Mouse (Mus musculus) G1E (cell line): Measurements from ENCODE around the gene Zfp599. TPM values are rescaled to one million over a fixed set of nuclear protein-coding genes. Genes with fewer than 3 reads are reported as not detected.

Experiments used
- ATAC-seq: 2 replicates; pipeline ENCODE4 v1.8.0; 2016; ENCODE audit warnings: mild to moderate bottlenecking; ENCODE audit not compliant: insufficient number of reproducible peaks, poor library complexity, low FRiP score, severe bottlenecking; ENCODE audit errors: extremely low read depth
- DNase-seq: peaks from one replicate; pipeline ENCODE4 v3.0.0; 2012; ENCODE audit warnings: low spot score
- H3K27me3 ChIP-seq: 2 replicates; pipeline ENCODE4 v1.6.1; 2012; ENCODE audit warnings: mild to moderate bottlenecking, low read length, inconsistent platforms; ENCODE audit not compliant: insufficient read depth
- H3K36me3 ChIP-seq: replicated peaks from 2 replicates; pipeline ENCODE3; 2012; ENCODE audit warnings: mild to moderate bottlenecking, inconsistent platforms
- H3K4me1 ChIP-seq: 2 replicates; pipeline ENCODE4 v1.6.1; 2012; ENCODE audit warnings: low read depth, low read length, inconsistent platforms, mixed read lengths; ENCODE audit not compliant: insufficient read depth
- H3K4me3 ChIP-seq: 2 replicates; pipeline ENCODE4 v1.5.1; 2012; ENCODE audit warnings: low read depth, mild to moderate bottlenecking, inconsistent platforms, low read length, moderate library complexity, mixed read lengths
- H3K9me3 ChIP-seq: replicated peaks from 2 replicates; pipeline ENCODE4 v1.6.1; 2012; ENCODE audit warnings: inconsistent platforms
- CTCF ChIP-seq: IDR thresholded peaks from 2 replicates; pipeline ENCODE4 v1.5.1; 2012; ENCODE audit warnings: low read depth, low read length, inconsistent platforms, mixed read lengths
- GATA1 ChIP-seq: IDR thresholded peaks from 2 replicates; pipeline ENCODE4 v1.6.1; 2012; ENCODE audit warnings: borderline replicate concordance, low read length, inconsistent platforms, mixed read lengths
- GATA2 ChIP-seq: IDR thresholded peaks from 2 replicates; pipeline ENCODE4 v1.6.1; 2012; ENCODE audit warnings: low read depth, low read length, inconsistent platforms, borderline replicate concordance
- POLR2AphosphoS5 ChIP-seq: IDR thresholded peaks from 2 replicates; pipeline ENCODE4 v1.6.1; 2012; ENCODE audit warnings: low read depth, low read length, inconsistent platforms; ENCODE audit not compliant: insufficient replicate concordance
- TAL1 ChIP-seq: conservative IDR thresholded peaks from 2 replicates; pipeline ENCODE4 v1.6.1; 2012; ENCODE audit warnings: low read depth, low read length, inconsistent platforms, mixed read lengths
- polyA plus RNA-seq: library from polyadenylated mRNA; stranded (reverse); fragments of >175 nt; gene quantifications from 2 replicates; pipeline ENCODE4 v1.2.3, GENCODE M21; 2012
- total RNA-seq, 2 experiments: library from RNA; stranded (forward) in 1 of 2; stranded (reverse) in 1 of 2; fragments of 200-1000 nt in 1 of 2; fragments of >200 nt in 1 of 2; fragmentation: Nextera tagmentation in 1 of 2; gene quantifications; 2 replicates each; pipeline ENCODE4 v1.2.3; 2014 to 2017

The Zfp599 gene
- total and polyA plus RNA-seq, 3 experiments, result 0.13 to 4.9 (median 2.0) TPM

DNA sequence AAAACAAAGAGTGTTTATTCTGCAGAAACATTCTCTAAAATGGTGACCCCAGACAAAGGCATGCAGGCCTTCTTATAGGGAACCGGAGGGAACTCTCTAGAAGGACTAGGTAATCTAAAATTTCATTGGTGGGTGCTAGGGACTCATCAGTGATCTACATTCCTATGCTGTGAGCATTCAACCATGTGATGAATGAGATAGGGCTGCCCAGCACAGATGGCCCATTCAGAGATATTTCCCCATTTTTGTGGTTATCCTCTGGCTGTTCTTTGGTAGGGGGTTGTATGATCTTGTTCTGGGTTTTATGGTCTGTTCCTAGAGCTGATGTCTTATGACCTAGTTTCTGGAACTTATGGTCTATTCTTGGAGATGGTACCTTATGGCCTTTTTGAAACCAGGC is 9.2 kb upstream of the Zfp599 start:
- H3K27me3 ChIP-seq, result peaks cover 3% of the 10 kb centered on the region; the same call in 1 of the 2 replicates
- no peak; the same call in 1 of the 2 replicates for TF ChIP-seq TAL1
- TF ChIP-seq GATA1, result no peak
- no peak for TF ChIP-seq POLR2AphosphoS5
- ATAC-seq (no peak), DNase-seq (no peak)
- H3K4me3 ChIP-seq, result no peak overlapping the region
- H3K4me1 ChIP-seq, result 0 out of 2 replicates have a peak, but pooled peaks cover 4% of the 10 kb centered on the region
- no peaks in the 10 kb centered on the region for H3K36me3 ChIP-seq
- peaks cover 11% of the 10 kb centered on the region for H3K9me3 ChIP-seq

DNA sequence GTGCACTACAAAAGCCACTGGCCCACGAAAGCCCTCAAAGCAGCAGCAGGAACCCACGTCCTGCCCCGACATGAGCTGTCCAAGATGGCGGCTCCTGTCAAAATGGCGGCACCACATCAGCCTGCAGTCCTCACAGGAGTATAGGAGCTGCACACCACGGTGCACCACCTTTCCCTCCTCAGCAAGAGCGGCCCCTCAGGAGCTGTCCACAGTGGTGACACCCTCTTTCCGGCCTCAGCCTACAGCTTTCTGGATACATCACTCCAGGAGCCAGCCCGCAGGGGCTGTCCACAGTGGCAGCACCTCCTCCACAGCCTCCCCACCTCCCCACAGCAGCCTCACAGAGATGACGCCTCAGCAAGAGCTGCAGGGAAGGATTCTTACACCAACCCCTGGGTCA is 2.9 kb upstream of the Zfp599 start:
- Histone ChIP-seq H3K9me3 (peaks cover 7% of the 10 kb centered on the region), H3K36me3 (no peaks in the 10 kb centered on the region), H3K4me3 (no peak overlapping the region), H3K4me1 (peaks cover 16% of the 10 kb centered on the region), H3K27me3 (peaks cover 7% of the 10 kb centered on the region)
- no peak for TF ChIP-seq GATA2
- no peak for TF ChIP-seq POLR2AphosphoS5
- no peak for TF ChIP-seq CTCF
- TF ChIP-seq TAL1, result no peak
- no peak for TF ChIP-seq GATA1
- DNase-seq, result no peak
- ATAC-seq, result no peak

DNA sequence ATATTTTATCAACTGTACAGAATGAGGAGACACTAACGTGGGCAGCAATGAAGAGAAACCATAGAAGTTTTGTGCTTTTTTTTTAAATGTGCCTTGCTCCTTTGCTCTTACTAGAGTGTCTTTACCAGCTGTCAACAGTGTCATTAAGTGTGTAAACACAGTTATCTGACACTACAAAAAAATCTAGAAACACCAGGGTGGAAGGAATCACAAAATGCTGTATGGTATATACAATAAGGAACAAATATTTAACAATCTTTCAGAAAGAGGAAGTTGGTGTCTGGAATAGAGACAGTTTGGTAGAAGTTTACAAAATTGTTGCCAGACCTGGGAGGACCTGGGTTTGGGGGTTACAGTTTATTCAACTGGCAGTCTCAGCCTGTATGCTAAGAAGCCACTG is 1.9 kb upstream of the Zfp599 start:
- H3K4me3 ChIP-seq, result no peak overlapping the region
- peaks cover 4% of the 10 kb centered on the region; the same call in 1 of the 2 replicates for H3K9me3 ChIP-seq
- peaks cover 24% of the 10 kb centered on the region for H3K4me1 ChIP-seq
- H3K27me3 ChIP-seq, result peaks cover 7% of the 10 kb centered on the region
- no peak for TF ChIP-seq GATA1
- no peak for TF ChIP-seq TAL1
- no peak for TF ChIP-seq GATA2
- no peak for TF ChIP-seq POLR2AphosphoS5
- TF ChIP-seq CTCF, result no peak
- DNase-seq (peak; percentile 19), ATAC-seq (no peak)
- H3K36me3 ChIP-seq, result no peaks in the 10 kb centered on the region

DNA sequence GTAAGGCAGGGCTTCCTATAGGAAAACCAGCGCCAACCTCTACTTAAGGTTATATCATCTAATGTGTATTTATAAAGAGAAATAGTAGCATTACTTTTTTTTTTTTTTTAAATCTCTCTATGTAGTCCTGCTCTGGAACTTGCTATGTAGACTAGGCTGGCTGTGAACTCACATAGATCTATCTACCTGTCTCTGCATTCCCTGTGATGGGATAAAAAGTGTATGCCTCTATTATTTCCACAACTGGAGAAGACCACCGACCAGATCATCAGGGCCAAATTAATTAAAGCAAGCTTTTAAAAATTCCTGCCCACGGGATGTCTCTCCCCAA is 362 bp upstream of the Zfp599 start:
- peaks cover 5% of the 10 kb centered on the region for H3K9me3 ChIP-seq

DNA sequence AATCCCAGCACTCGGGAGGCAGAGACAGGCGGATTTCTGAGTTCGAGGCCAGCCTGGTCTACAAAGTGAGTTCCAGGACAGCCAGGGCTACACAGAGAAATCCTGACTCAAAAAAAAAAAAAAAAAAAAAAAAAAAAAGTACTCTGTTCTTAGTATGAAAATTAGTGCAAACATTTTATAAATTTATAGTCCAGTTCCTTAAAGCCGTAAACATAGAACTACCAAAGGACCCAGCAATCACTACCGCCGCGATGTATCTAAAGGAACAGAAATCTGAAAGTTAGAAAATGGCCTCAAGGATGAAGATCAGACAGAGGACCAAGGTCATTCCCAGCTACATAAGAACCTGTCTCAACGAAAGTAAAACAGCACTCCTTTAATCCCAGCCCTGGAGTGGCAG is 911 bp downstream of the Zfp599 start:
- TF ChIP-seq CTCF (no peak), GATA1 (no peak), GATA2 (no peak), POLR2AphosphoS5 (no peak), TAL1 (no peak)
- Histone ChIP-seq H3K27me3 (peaks cover 7% of the 10 kb centered on the region), H3K4me1 (peaks cover 33% of the 10 kb centered on the region), H3K36me3 (peaks cover 14% of the 10 kb centered on the region), H3K9me3 (peaks cover 7% of the 10 kb centered on the region), H3K4me3 (peak overlapping the region; percentile 73)
- ATAC-seq (no peak), DNase-seq (no peak)

More for the DNA sequence above, 362 bp upstream of the Zfp599 start:
- TF ChIP-seq TAL1, result no peak
- TF ChIP-seq GATA2, result no peak
- TF ChIP-seq POLR2AphosphoS5, result no peak
- TF ChIP-seq GATA1, result no peak
- TF ChIP-seq CTCF, result no peak
- Histone ChIP-seq H3K4me1 (peaks cover 34% of the 10 kb centered on the region), H3K4me3 (no peak overlapping the region; the same call in 1 of the 2 replicates), H3K36me3 (peaks cover 10% of the 10 kb centered on the region), H3K27me3 (peaks cover 7% of the 10 kb centered on the region)
- ATAC-seq (no peak), DNase-seq (no peak)

DNA sequence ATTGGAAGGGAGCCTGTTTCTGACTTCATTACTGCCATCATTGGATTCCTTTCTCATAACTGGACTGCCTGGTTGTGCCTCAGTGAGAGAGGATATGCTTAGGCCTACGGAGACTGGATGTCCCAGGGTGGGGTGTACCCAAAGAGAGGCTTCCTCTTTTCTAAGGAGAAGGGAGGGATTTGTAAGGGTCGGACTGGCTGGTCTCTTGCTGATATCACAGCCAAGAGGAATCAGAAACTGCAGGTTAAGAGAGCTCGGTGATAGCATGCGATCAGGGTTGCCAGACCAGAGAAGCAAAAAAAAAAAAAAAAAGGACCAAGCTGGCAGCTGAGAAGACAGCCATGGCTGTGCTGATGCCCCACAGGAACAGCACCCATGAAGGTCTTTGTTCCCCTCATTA is 3.1 kb downstream of the Zfp599 start:
- Histone ChIP-seq H3K9me3 (peaks cover 11% of the 10 kb centered on the region), H3K27me3 (peaks cover 7% of the 10 kb centered on the region), H3K4me3 (no peak overlapping the region), H3K4me1 (peaks cover 25% of the 10 kb centered on the region), H3K36me3 (peaks cover 28% of the 10 kb centered on the region)
- TF ChIP-seq TAL1 (no peak), GATA1 (no peak), GATA2 (no peak), CTCF (no peak), POLR2AphosphoS5 (no peak)
- no peak for DNase-seq
- no peak for ATAC-seq

DNA sequence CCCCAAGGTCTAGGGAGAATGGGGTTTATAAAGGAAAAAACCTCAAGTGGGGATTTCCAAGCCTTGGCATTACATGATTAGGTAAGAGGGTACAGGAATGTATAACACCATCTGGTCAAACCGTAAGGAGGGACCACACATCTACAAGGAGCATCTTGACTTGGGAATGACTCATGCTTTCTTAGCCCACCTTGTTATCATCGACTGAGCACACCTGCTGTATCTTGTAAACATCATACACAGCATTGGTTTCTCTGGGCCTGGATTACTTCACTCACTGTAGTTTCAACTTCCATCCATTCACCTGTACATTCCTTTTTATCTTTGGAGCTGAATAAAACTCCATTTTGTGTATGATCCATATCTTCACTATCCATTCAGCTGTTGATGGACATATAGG is 15.5 kb downstream of the Zfp599 start:
- no peak for DNase-seq
- TF ChIP-seq CTCF, result no peak
- no peak for TF ChIP-seq POLR2AphosphoS5
- TF ChIP-seq TAL1, result no peak
- no peak for TF ChIP-seq GATA1
- TF ChIP-seq GATA2, result no peak
- H3K4me3 ChIP-seq, result no peak overlapping the region

More for the DNA sequence above, 15.5 kb downstream of the Zfp599 start:
- peaks cover 32% of the 10 kb centered on the region for H3K9me3 ChIP-seq
- peaks cover 64% of the 10 kb centered on the region for H3K36me3 ChIP-seq
- no peaks in the 10 kb centered on the region for H3K27me3 ChIP-seq
- peaks cover 3% of the 10 kb centered on the region; the same call in 1 of the 2 replicates for H3K4me1 ChIP-seq
- ATAC-seq, result no peak
